Mouse (Mus musculus) midbrain, embryonic 11.5 days (tissue): ENCODE data around the gene Aurkb. TPM values are rescaled to one million over a fixed set of nuclear protein-coding genes. Genes with fewer than 3 reads are reported as not detected.
"Not testable (repeated sequence)": the region's sequence is repeated elsewhere in the genome, so short reads cannot be mapped to it uniquely, and the experiment has no call there.

ENCODE experiments used
- ATAC-seq: fragments of 200-750 bp; cut with Nextera tagmentation; 2 replicates; pipeline ENCODE4 v1.8.0; 2017; ENCODE audit warnings: moderate TSS enrichment, moderate library complexity; ENCODE audit not compliant: low FRiP score
- DNase-seq: peaks from one replicate; pipeline ENCODE4 v3.0.0; 2015; ENCODE audit warnings: low spot score; ENCODE audit errors: missing footprints
- H3K27ac ChIP-seq: fragments of 300-500 bp; sonication (generic); 2 replicates; pipeline ENCODE4 v1.5.1; 2014; ENCODE audit warnings: low read depth, low read length
- H3K27me3 ChIP-seq: fragments of 300-500 bp; sonication (generic); 2 replicates; pipeline ENCODE4 v1.6.1; 2014; ENCODE audit warnings: mild to moderate bottlenecking, low read length, moderate library complexity, mixed read lengths; ENCODE audit not compliant: control insufficient read depth, insufficient read depth
- H3K36me3 ChIP-seq: fragments of 300-500 bp; sonication (generic); 2 replicates; pipeline ENCODE4 v1.6.1; 2014; ENCODE audit warnings: mild to moderate bottlenecking, low read length, moderate library complexity, mixed read lengths; ENCODE audit not compliant: control insufficient read depth, insufficient read depth
- H3K4me1 ChIP-seq: fragments of 300-500 bp; sonication (generic); 2 replicates; pipeline ENCODE4 v1.6.1; 2014; ENCODE audit warnings: low read length; ENCODE audit not compliant: control insufficient read depth, insufficient read depth
- H3K4me2 ChIP-seq: fragments of 300-500 bp; sonication (generic); 2 replicates; pipeline ENCODE4 v1.6.1; 2014; ENCODE audit warnings: mild to moderate bottlenecking, moderate library complexity
- H3K4me3 ChIP-seq: fragments of 300-500 bp; sonication (generic); 2 replicates; pipeline ENCODE4 v1.5.1; 2014; ENCODE audit warnings: low read depth, low read length
- H3K9ac ChIP-seq: fragments of 300-500 bp; sonication (generic); 2 replicates; pipeline ENCODE4 v1.6.1; 2014; ENCODE audit warnings: low read length
- H3K9me3 ChIP-seq: fragments of 300-500 bp; sonication (generic); 2 replicates; pipeline ENCODE4 v1.6.1; 2016; ENCODE audit warnings: low read length; ENCODE audit not compliant: control insufficient read depth
- WGBS: fragments of 180-500 bp; shearing (Covaris S2); extraction: QIAGEN DNeasy Blood & Tissue Kit; methylation state at CpG from one replicate; pipeline ENCODE4 v1.1.7; 2014; 5-methylcytosine and 5-hydroxymethylcytosine counted together
- polyA plus RNA-seq: library from polyadenylated mRNA; unstranded; fragments of >200 nt; fragmentation: Nextera tagmentation; extraction: Ambion mirVana; gene quantifications from 2 replicates; pipeline ENCODE4 v1.2.1, GENCODE M21; 2014

The Aurkb gene
- polyA plus RNA-seq, 1 experiment from 2014 or later: 171 TPM

GRCm38 (mm10) chr11:69088856-69089615 lies 43.6 kb downstream of the Aurkb start:
- no peaks in the 10 kb centered on the region for H3K27me3 ChIP-seq
- DNase-seq (peak; percentile 90), ATAC-seq (no peak)
- no peaks in the 10 kb centered on the region for H3K9me3 ChIP-seq
- H3K4me3 ChIP-seq: peak overlapping the region; percentile 98
- H3K36me3 ChIP-seq: no peaks in the 10 kb centered on the region; the same call in 1 of the 2 replicates
- H3K4me2 ChIP-seq: peak overlapping the region; percentile 91
- H3K9ac ChIP-seq: peak overlapping the region; percentile 93
- peak overlapping the region; percentile 75 for H3K27ac ChIP-seq
- H3K4me1 ChIP-seq: peaks cover 13% of the 10 kb centered on the region
- 12% methylated on average over 25 of the region's 25 CpGs for WGBS

GRCm38 (mm10) chr11:69089616-69090290 lies 44.3 kb downstream of the Aurkb start:
- no peaks in the 10 kb centered on the region for H3K27me3 ChIP-seq
- peak overlapping the region; percentile 98 for H3K4me3 ChIP-seq
- H3K9ac ChIP-seq: peak overlapping the region; percentile 93
- ATAC-seq (no peak), DNase-seq (no peak)
- WGBS: 90% methylated on average over 12 of the region's 12 CpGs
- H3K36me3 ChIP-seq: no peaks in the 10 kb centered on the region; the same call in 1 of the 2 replicates
- peak overlapping the region; percentile 91 for H3K4me2 ChIP-seq
- no peaks in the 10 kb centered on the region for H3K9me3 ChIP-seq
- no peak overlapping the region for H3K27ac ChIP-seq
- H3K4me1 ChIP-seq: peaks cover 15% of the 10 kb centered on the region

GRCm38 (mm10) chr11:69090367-69090766 lies 44.9 kb downstream of the Aurkb start:
- H3K9ac ChIP-seq: no peak overlapping the region; the same call in 1 of the 2 replicates
- ATAC-seq: no peak
- no peaks in the 10 kb centered on the region for H3K27me3 ChIP-seq
- no peak overlapping the region; the same call in 1 of the 2 replicates for H3K27ac ChIP-seq
- no peak overlapping the region for H3K4me3 ChIP-seq
- no peaks in the 10 kb centered on the region; the same call in 1 of the 2 replicates for H3K36me3 ChIP-seq
- 72% methylated on average over 6 of the region's 6 CpGs for WGBS
- H3K4me2 ChIP-seq: no peak overlapping the region
- peak; percentile 81 for DNase-seq
- peaks cover 16% of the 10 kb centered on the region for H3K4me1 ChIP-seq
- no peaks in the 10 kb centered on the region for H3K9me3 ChIP-seq

- 62% methylated on average over 7 of the region's 7 CpGs for WGBS
- no peak overlapping the region for H3K27ac ChIP-seq
Observed at GRCm38 (mm10) chr11:69091566-69092385, 46.3 kb downstream of the Aurkb start.

GRCm38 (mm10) chr11:69092386-69092751 lies 46.9 kb downstream of the Aurkb start:
- no peak overlapping the region for H3K4me3 ChIP-seq
- peak; percentile 99 for DNase-seq
- no peak overlapping the region for H3K4me2 ChIP-seq
- 8% methylated on average over 3 of the region's 3 CpGs for WGBS
- 0 out of 2 replicates have a peak, but pooled peaks cover 2% of the 10 kb centered on the region for H3K27me3 ChIP-seq
- H3K9ac ChIP-seq: no peak overlapping the region
- no peak overlapping the region for H3K27ac ChIP-seq
- no peak for ATAC-seq
- H3K4me1 ChIP-seq: peaks cover 35% of the 10 kb centered on the region
- no peaks in the 10 kb centered on the region; the same call in 1 of the 2 replicates for H3K36me3 ChIP-seq
- H3K9me3 ChIP-seq: no peaks in the 10 kb centered on the region

More at GRCm38 (mm10) chr11:69091566-69092385, 46.3 kb downstream of the Aurkb start:
- Histone ChIP-seq H3K36me3 (no peaks in the 10 kb centered on the region; the same call in 1 of the 2 replicates), H3K27me3 (0 out of 2 replicates have a peak, but pooled peaks cover 2% of the 10 kb centered on the region), H3K4me1 (peaks cover 29% of the 10 kb centered on the region), H3K4me2 (no peak overlapping the region), H3K4me3 (no peak overlapping the region), H3K9ac (no peak overlapping the region), H3K9me3 (no peaks in the 10 kb centered on the region)
- ATAC-seq (no peak), DNase-seq (no peak)

- DNase-seq: no peak
- no peak overlapping the region for H3K4me3 ChIP-seq
- WGBS: 89% methylated on average over 4 of the region's 4 CpGs
Observed at GRCm38 (mm10) chr11:69092871-69093270, 47.4 kb downstream of the Aurkb start.

GRCm38 (mm10) chr11:69093856-69094255 lies 48.4 kb downstream of the Aurkb start:
- WGBS: 87% methylated on average over 7 of the region's 7 CpGs
- DNase-seq, ATAC-seq, H3K27ac ChIP-seq, H3K9ac ChIP-seq, H3K4me3 ChIP-seq, H3K9me3 ChIP-seq, H3K36me3 ChIP-seq, H3K27me3 ChIP-seq, H3K4me2 ChIP-seq: not testable (repeated sequence)
- peaks cover 49% of the 10 kb centered on the region for H3K4me1 ChIP-seq

More at GRCm38 (mm10) chr11:69092871-69093270, 47.4 kb downstream of the Aurkb start:
- H3K27me3 ChIP-seq: 0 out of 2 replicates have a peak, but pooled peaks cover 2% of the 10 kb centered on the region
- H3K27ac ChIP-seq: no peak overlapping the region
- H3K9ac ChIP-seq: no peak overlapping the region
- H3K36me3 ChIP-seq: no peaks in the 10 kb centered on the region; the same call in 1 of the 2 replicates
- ATAC-seq: no peak
- H3K4me1 ChIP-seq: peaks cover 40% of the 10 kb centered on the region
- no peaks in the 10 kb centered on the region for H3K9me3 ChIP-seq
- H3K4me2 ChIP-seq: no peak overlapping the region

- Histone ChIP-seq H3K4me2 (peak within 1 kb of the TSS; percentile 92), H3K36me3 (no peaks in the 10 kb centered on the region; the same call in 1 of the 2 replicates), H3K4me3 (peak within 1 kb of the TSS; percentile 43), H3K9ac (peak within 1 kb of the TSS; percentile 54), H3K4me1 (peaks cover 48% of the 10 kb centered on the region), H3K9me3 (no peaks in the 10 kb centered on the region), H3K27ac (no peak within 1 kb of the TSS), H3K27me3 (0 out of 2 replicates have a peak, but pooled peaks cover 2% of the 10 kb centered on the region)
- DNase-seq (peak; percentile 99), ATAC-seq (peak; percentile 93)
- WGBS: under 1% methylated on average over 37 of the region's 37 CpGs
Observed at GRCm38 (mm10) chr11:69094697-69095429, 49.4 kb downstream of the Aurkb start, which contains the start of gene Per1. TSS of gene Per1 (plus strand) at chr11:69095217.
